Mouse (Mus musculus): ENCODE data around the gene Akt1s1. TPM values are rescaled to one million over a fixed set of nuclear protein-coding genes. Genes with fewer than 3 reads are reported as not detected.

Akt1s1 gene
- polyA plus RNA-seq, 1 experiment from 2014 or later: 43.6 TPM

- H3K27ac ChIP-seq (ENCODE audit: low read length): no peak overlapping the region
- H3K4me2 ChIP-seq (replicated peaks; ENCODE audit: low read depth, low read length): no peak overlapping the region
- no peak overlapping the region for H3K4me3 ChIP-seq (ENCODE audit: low read depth, low read length)
- no peak overlapping the region for H3K9ac ChIP-seq (replicated peaks; ENCODE audit: low read depth, low read length)
- no peaks in the 10 kb centered on the region for H3K9me3 ChIP-seq (ENCODE audit: control insufficient read depth, low read depth, low read length)
- WGBS: 91% methylated on average over 7 of the region's 7 CpGs
- H3K4me1 ChIP-seq (ENCODE audit: control insufficient read depth, insufficient read depth, low read length): peaks cover 18% of the 10 kb centered on the region
- ATAC-seq (ENCODE audit: insufficient number of reproducible peaks, insufficient read depth, low FRiP score, low read depth): no peak
- peaks cover 50% of the 10 kb centered on the region for H3K36me3 ChIP-seq (ENCODE audit: control insufficient read depth, insufficient read depth, low read length)
- no peaks in the 10 kb centered on the region for H3K27me3 ChIP-seq (ENCODE audit: control insufficient read depth, insufficient read depth, low read length)
These were observed 2.0 kb upstream of the Akt1s1 start for GRCm38 (mm10) chr7:44846804-44847203.

- Histone ChIP-seq H3K36me3 (ENCODE audit: control insufficient read depth, insufficient read depth, low read length) (peaks cover 45% of the 10 kb centered on the region), H3K4me3 (ENCODE audit: low read depth, low read length) (peak overlapping the region; percentile 73), H3K9ac (replicated peaks; ENCODE audit: low read depth, low read length) (0 out of 2 replicates have a peak overlapping the region, but pooled peaks have one; percentile 10), H3K4me2 (replicated peaks; ENCODE audit: low read depth, low read length) (peak overlapping the region; percentile 94), H3K9me3 (ENCODE audit: control insufficient read depth, low read depth, low read length) (no peaks in the 10 kb centered on the region), H3K27me3 (ENCODE audit: control insufficient read depth, insufficient read depth, low read length) (no peaks in the 10 kb centered on the region), H3K27ac (ENCODE audit: low read length) (no peak overlapping the region), H3K4me1 (ENCODE audit: control insufficient read depth, insufficient read depth, low read length) (peaks cover 18% of the 10 kb centered on the region)
- ATAC-seq (ENCODE audit: insufficient number of reproducible peaks, insufficient read depth, low FRiP score, low read depth): no peak
- 74% methylated on average over 5 of the region's 5 CpGs for WGBS
These were observed 1.0 kb upstream of the Akt1s1 start for GRCm38 (mm10) chr7:44847772-44848171.

DNA sequence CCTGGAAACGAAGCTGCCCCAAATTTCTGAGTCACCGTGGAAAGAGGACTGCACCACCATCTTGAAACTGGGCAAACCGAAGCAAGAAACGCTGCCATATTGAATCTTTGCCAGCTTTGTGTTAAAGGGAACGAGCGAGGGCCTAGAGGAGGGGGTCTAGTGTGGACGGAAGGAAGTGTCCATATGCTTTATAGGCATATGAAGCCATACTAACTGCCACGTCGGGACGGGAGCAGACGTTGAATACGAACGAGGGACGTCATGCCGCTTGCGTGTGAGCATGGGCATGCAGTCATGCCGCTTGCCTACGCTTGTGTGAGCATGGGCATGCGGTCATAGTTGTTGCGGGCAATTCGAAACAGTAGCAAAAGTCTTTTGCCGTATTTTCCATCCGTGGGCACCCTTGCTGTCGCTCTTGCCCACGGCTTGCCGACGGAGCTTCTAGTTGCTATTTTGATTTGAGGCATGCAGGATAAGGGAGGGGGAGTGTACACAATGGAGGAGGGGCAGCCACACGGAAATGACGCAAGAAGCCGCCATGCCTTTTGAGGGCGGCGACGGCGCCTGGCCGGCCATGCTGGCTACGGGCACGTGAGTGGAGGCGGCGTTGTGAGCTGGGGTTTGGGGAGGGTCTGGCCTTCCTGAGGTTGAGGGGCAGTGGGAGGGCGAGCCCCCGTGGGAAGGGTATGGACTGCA, 773 bp downstream of the Akt1s1 start:
- Histone ChIP-seq H3K4me2 (replicated peaks; ENCODE audit: low read depth, low read length) (peak overlapping the region; percentile 94), H3K9me3 (ENCODE audit: control insufficient read depth, low read depth, low read length) (no peaks in the 10 kb centered on the region), H3K27me3 (ENCODE audit: control insufficient read depth, insufficient read depth, low read length) (no peaks in the 10 kb centered on the region), H3K4me3 (ENCODE audit: low read depth, low read length) (peak overlapping the region; percentile 73), H3K36me3 (ENCODE audit: control insufficient read depth, insufficient read depth, low read length) (peaks cover 33% of the 10 kb centered on the region), H3K9ac (replicated peaks; ENCODE audit: low read depth, low read length) (peak overlapping the region; percentile 80), H3K4me1 (ENCODE audit: control insufficient read depth, insufficient read depth, low read length) (peaks cover 33% of the 10 kb centered on the region), H3K27ac (ENCODE audit: low read length) (peak overlapping the region; percentile 99)
- WGBS: under 1% methylated on average over 41 of the region's 41 CpGs
- peak; percentile 63 for ATAC-seq (ENCODE audit: insufficient number of reproducible peaks, insufficient read depth, low FRiP score, low read depth)

GRCm38 (mm10) chr7:44850146-44850545, 1.4 kb downstream of the Akt1s1 start:
- Histone ChIP-seq H3K4me3 (ENCODE audit: low read depth, low read length) (peak overlapping the region; percentile 73), H3K27me3 (ENCODE audit: control insufficient read depth, insufficient read depth, low read length) (no peaks in the 10 kb centered on the region), H3K9ac (replicated peaks; ENCODE audit: low read depth, low read length) (peak overlapping the region; percentile 80), H3K27ac (ENCODE audit: low read length) (peak overlapping the region; percentile 99), H3K36me3 (ENCODE audit: control insufficient read depth, insufficient read depth, low read length) (peaks cover 28% of the 10 kb centered on the region), H3K4me1 (ENCODE audit: control insufficient read depth, insufficient read depth, low read length) (peaks cover 36% of the 10 kb centered on the region), H3K9me3 (ENCODE audit: control insufficient read depth, low read depth, low read length) (no peaks in the 10 kb centered on the region), H3K4me2 (replicated peaks; ENCODE audit: low read depth, low read length) (peak overlapping the region; percentile 94)
- peak; percentile 33; the same call in 1 of the 2 replicates for ATAC-seq (ENCODE audit: insufficient number of reproducible peaks, insufficient read depth, low FRiP score, low read depth)
- 1% methylated on average over 33 of the region's 33 CpGs for WGBS

DNA sequence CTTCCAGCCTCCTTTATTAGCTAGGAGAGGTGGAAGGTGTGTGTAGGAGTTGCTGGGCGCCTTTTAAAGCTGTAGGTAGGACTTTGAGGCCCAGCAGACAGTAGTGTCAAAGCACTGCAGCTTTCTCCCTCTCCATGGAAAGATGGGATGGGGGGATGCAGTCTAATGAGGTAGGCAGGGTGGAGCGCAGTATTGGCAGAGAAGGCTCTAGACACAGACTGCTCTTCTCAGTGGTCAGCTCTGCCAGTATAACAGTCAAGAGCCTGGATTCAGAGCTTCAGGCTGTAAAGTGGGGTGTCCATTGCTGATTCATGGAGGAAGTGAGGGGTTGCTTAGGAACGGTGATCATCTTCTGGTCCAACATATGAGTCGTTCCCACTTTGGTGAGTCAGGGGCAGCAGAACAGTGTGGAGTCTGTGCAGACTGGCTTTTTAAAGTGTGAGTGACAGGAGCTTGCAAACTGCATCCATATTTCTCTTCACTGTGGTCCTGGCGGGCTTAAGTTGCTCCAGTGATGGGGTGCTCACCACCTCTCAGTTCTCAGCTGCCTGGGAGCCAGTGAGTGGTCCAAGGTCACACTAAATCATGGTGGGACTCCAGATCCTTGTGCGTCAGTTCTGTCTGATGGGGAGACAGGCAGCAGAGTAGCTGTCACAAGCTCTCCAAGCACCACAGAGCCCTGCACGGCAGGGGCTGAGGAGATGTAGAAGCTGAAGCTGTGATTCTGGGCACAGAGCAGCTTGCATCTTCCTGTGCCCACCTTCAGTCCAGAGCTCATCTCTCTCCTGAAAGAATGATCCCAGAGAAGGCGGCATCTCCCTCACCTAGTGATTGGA, 2.2 kb downstream of the Akt1s1 start:
- Histone ChIP-seq H3K9ac (replicated peaks; ENCODE audit: low read depth, low read length) (peak overlapping the region; percentile 80), H3K4me3 (ENCODE audit: low read depth, low read length) (peak overlapping the region; percentile 73), H3K27me3 (ENCODE audit: control insufficient read depth, insufficient read depth, low read length) (no peaks in the 10 kb centered on the region), H3K9me3 (ENCODE audit: control insufficient read depth, low read depth, low read length) (no peaks in the 10 kb centered on the region), H3K4me1 (ENCODE audit: control insufficient read depth, insufficient read depth, low read length) (peaks cover 40% of the 10 kb centered on the region), H3K36me3 (ENCODE audit: control insufficient read depth, insufficient read depth, low read length) (peaks cover 19% of the 10 kb centered on the region), H3K4me2 (replicated peaks; ENCODE audit: low read depth, low read length) (peak overlapping the region; percentile 94), H3K27ac (ENCODE audit: low read length) (peak overlapping the region; percentile 99; the same call in 1 of the 2 replicates)
- 80% methylated on average over 8 of the region's 8 CpGs for WGBS
- ATAC-seq (ENCODE audit: insufficient number of reproducible peaks, insufficient read depth, low FRiP score, low read depth): no peak

DNA sequence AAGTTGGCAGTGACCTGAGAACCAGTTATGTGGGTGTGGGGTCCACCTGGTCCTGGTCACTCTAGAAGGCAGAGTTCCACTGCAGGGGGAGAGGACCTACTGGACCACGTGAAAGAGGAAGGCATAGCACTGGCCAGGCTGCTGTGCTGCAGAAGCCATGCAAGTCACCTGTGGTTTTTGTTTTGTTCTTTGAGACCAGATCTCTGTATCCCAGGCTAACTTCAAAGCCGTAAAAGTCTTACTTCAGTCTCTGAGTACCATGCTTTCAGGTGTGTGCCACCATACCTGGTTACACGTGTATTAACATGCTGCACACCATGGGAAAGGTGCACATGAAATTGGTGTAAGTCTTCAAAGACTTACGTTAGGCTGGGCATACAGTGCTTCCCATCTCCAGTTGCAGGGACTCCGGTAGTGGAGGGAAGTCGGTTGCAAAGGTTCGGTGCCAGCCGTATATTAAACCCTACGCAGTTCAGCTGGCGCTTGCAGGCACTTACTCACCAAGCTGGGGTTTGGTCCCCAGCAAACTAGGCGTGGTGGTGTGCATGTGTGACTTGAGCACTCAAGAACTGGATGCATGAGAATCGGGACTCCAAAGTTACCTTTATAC, 2.9 kb downstream of the Akt1s1 start:
- no peak overlapping the region for H3K4me3 ChIP-seq (ENCODE audit: low read depth, low read length)
- no peaks in the 10 kb centered on the region for H3K27me3 ChIP-seq (ENCODE audit: control insufficient read depth, insufficient read depth, low read length)
- ATAC-seq (ENCODE audit: insufficient number of reproducible peaks, insufficient read depth, low FRiP score, low read depth): no peak
- H3K4me2 ChIP-seq (replicated peaks; ENCODE audit: low read depth, low read length): no peak overlapping the region
- no peak overlapping the region for H3K27ac ChIP-seq (ENCODE audit: low read length)
- 90% methylated on average over 12 of the region's 12 CpGs for WGBS
- no peak overlapping the region for H3K9ac ChIP-seq (replicated peaks; ENCODE audit: low read depth, low read length)
- H3K36me3 ChIP-seq (ENCODE audit: control insufficient read depth, insufficient read depth, low read length): peaks cover 13% of the 10 kb centered on the region
- no peaks in the 10 kb centered on the region for H3K9me3 ChIP-seq (ENCODE audit: control insufficient read depth, low read depth, low read length)
- H3K4me1 ChIP-seq (ENCODE audit: control insufficient read depth, insufficient read depth, low read length): peaks cover 43% of the 10 kb centered on the region

- 90% methylated on average over 36 of the region's 36 CpGs for WGBS
- no peak overlapping the region for H3K4me3 ChIP-seq (ENCODE audit: low read depth, low read length)
- H3K27ac ChIP-seq (ENCODE audit: low read length): no peak overlapping the region
- H3K36me3 ChIP-seq (ENCODE audit: control insufficient read depth, insufficient read depth, low read length): peaks cover 10% of the 10 kb centered on the region
- H3K9me3 ChIP-seq (ENCODE audit: control insufficient read depth, low read depth, low read length): no peaks in the 10 kb centered on the region
- no peak overlapping the region for H3K9ac ChIP-seq (replicated peaks; ENCODE audit: low read depth, low read length)
- no peaks in the 10 kb centered on the region for H3K27me3 ChIP-seq (ENCODE audit: control insufficient read depth, insufficient read depth, low read length)
- no peak for ATAC-seq (ENCODE audit: insufficient number of reproducible peaks, insufficient read depth, low FRiP score, low read depth)
- no peak overlapping the region for H3K4me2 ChIP-seq (replicated peaks; ENCODE audit: low read depth, low read length)
- peaks cover 42% of the 10 kb centered on the region for H3K4me1 ChIP-seq (ENCODE audit: control insufficient read depth, insufficient read depth, low read length)
These were observed 3.7 kb downstream of the Akt1s1 start for GRCm38 (mm10) chr7:44852259-44853027.

DNA sequence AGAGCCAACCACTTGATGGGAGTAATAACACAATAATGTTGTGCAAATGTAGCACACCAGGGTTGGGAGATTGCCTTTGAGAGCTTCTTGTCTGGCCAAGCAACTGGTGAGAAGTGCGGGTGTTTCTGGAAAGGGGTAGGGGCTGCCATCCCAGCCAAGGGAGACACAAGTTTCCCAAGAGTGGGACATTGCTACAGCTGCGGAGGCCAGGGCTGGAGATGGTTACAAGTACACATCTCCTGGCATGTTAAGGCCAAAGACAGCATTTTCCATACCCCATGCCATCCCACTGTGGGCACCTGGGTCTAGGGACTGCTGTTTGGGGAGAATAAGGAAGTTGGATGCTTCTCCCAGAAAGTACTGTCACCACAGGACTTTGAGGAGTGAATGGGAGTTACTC, 4.3 kb downstream of the Akt1s1 start:
- Histone ChIP-seq H3K4me2 (replicated peaks; ENCODE audit: low read depth, low read length) (no peak overlapping the region), H3K36me3 (ENCODE audit: control insufficient read depth, insufficient read depth, low read length) (peaks cover 10% of the 10 kb centered on the region), H3K4me1 (ENCODE audit: control insufficient read depth, insufficient read depth, low read length) (peaks cover 41% of the 10 kb centered on the region), H3K9ac (replicated peaks; ENCODE audit: low read depth, low read length) (no peak overlapping the region), H3K27ac (ENCODE audit: low read length) (no peak overlapping the region), H3K27me3 (ENCODE audit: control insufficient read depth, insufficient read depth, low read length) (no peaks in the 10 kb centered on the region), H3K9me3 (ENCODE audit: control insufficient read depth, low read depth, low read length) (no peaks in the 10 kb centered on the region), H3K4me3 (ENCODE audit: low read depth, low read length) (no peak overlapping the region)
- 87% methylated on average over 2 of the region's 2 CpGs for WGBS
- ATAC-seq (ENCODE audit: insufficient number of reproducible peaks, insufficient read depth, low FRiP score, low read depth): no peak
